Mouse (Mus musculus) right cerebral cortex, postnatal 36 days (tissue): ENCODE measurements at regions not wholly inside any gene's neighbourhood (a gene's known extent, or its start where the extent isn't known, plus 50 kb on each side); places are given as distances from the start of the nearest gene placed in this dataset.

Source experiments
- DNase-seq, 2 experiments: peaks; one replicate each; pipeline ENCODE4 v3.0.0; 2022; ENCODE audit warnings: low spot score in 2 of 2, mixed read lengths in 1 of 2

GRCm38 (mm10) chr3:19747361-19747760 lies 118.9 kb upstream of the 1700064H15Rik start:
- no peak for DNase-seq

- no peak for DNase-seq
Measured at GRCm38 (mm10) chr3:19751946-19752345, 123.5 kb upstream of the 1700064H15Rik start.

- no peak for DNase-seq
Measured at GRCm38 (mm10) chr3:19754011-19754410, 125.5 kb upstream of the 1700064H15Rik start.

GRCm38 (mm10) chr3:19754636-19755035 lies 126.2 kb upstream of the 1700064H15Rik start:
- DNase-seq: no peak

- no peak for DNase-seq
Measured at GRCm38 (mm10) chr3:19755136-19755535, 126.7 kb upstream of the 1700064H15Rik start.

GRCm38 (mm10) chr3:19798543-19799106 lies 158.2 kb upstream of the Cp start:
- DNase-seq: no peak

- no peak for DNase-seq
Measured at GRCm38 (mm10) chr3:19810034-19810433, 146.8 kb upstream of the Cp start.

- DNase-seq: no peak
Measured at GRCm38 (mm10) chr3:19824904-19825303, 131.9 kb upstream of the Cp start.

- no peak for DNase-seq
Measured at GRCm38 (mm10) chr3:19828518-19829246, 128.2 kb upstream of the Cp start.

- DNase-seq: no peak
Measured at GRCm38 (mm10) chr3:19829752-19830151, 127.1 kb upstream of the Cp start.

GRCm38 (mm10) chr3:19848031-19848735 lies 108.7 kb upstream of the Cp start:
- DNase-seq: no peak

- DNase-seq: no peak
Measured at GRCm38 (mm10) chr3:19848736-19849269, 108.1 kb upstream of the Cp start.

GRCm38 (mm10) chr3:19882623-19883022 lies 74.2 kb upstream of the Cp start:
- DNase-seq: no peak

- DNase-seq: no peak
Measured at GRCm38 (mm10) chr3:19888405-19888804, 68.4 kb upstream of the Cp start.

GRCm38 (mm10) chr3:19894258-19894629 lies 62.6 kb upstream of the Cp start:
- no peak for DNase-seq

- peak; percentile 96 to 97 for DNase-seq
Measured at GRCm38 (mm10) chr3:19894630-19895578, 62.0 kb upstream of the Cp start.

GRCm38 (mm10) chr3:19895755-19896154 lies 61.1 kb upstream of the Cp start:
- no peak for DNase-seq

GRCm38 (mm10) chr3:19897140-19897539 lies 59.7 kb upstream of the Cp start:
- DNase-seq: no peak

GRCm38 (mm10) chr3:19902226-19902625 lies 54.6 kb upstream of the Cp start:
- DNase-seq: no peak

- DNase-seq: peak in 1 of 2 experiments; percentile 11
Measured at GRCm38 (mm10) chr3:19904446-19905275, 52.2 kb upstream of the Cp start.
